Comparison of ENCODE assay signal across 8 mouse cellular contexts in genomic region chr7:49471278-49471677, GRCm38 (mm10).
A peak's percentile ranks its signal among the peaks of the same experiment; 100 is the strongest.
DNase-seq lines count a peak whose midpoint lies in the region; ATAC-seq and TF ChIP-seq lines count a peak whose summit lies in the region.

No protein-coding gene starts in this region.

- H3K9me3 ChIP-seq in hindbrain, embryonic 11.5 days (ENCODE audit: control insufficient read depth, low read length), result no peaks in the 10 kb centered on the region
- H3K9me3 ChIP-seq in hindbrain, embryonic 16.5 days (ENCODE audit: control insufficient read depth, low read length), result no peaks in the 10 kb centered on the region
- no peaks in the 10 kb centered on the region for H3K9me3 ChIP-seq in neural tube, embryonic 11.5 days (ENCODE audit: control insufficient read depth, low read length)

- DNase-seq in hindbrain, embryonic 11.5 days (ENCODE audit: low spot score), result peak; percentile 62
- DNase-seq in B cell, adult 2 months, result peak; percentile 65 to 70
- peak; percentile 58 for DNase-seq in adrenal gland, postnatal 25 days
- peak; percentile 79 to 88 for DNase-seq in kidney, postnatal 36 days
- peak; percentile 46 for DNase-seq in neural tube, embryonic 11.5 days (ENCODE audit: low spot score)
- DNase-seq in MN1 (ENCODE audit: low spot score), result no peak

- no peak overlapping the region for H3K4me3 ChIP-seq in hindbrain, embryonic 11.5 days (ENCODE audit: low read depth, low read length)
- H3K4me3 ChIP-seq in hindbrain, embryonic 16.5 days (ENCODE audit: low read length), result no peak overlapping the region
- H3K4me3 ChIP-seq in embryonic fibroblast, embryonic 13.5 days (ENCODE audit: insufficient read depth, low read length), result no peak overlapping the region
- no peak overlapping the region for H3K4me3 ChIP-seq in neural tube, embryonic 11.5 days (ENCODE audit: low read depth, low read length)

- TF ChIP-seq CTCF in embryonic fibroblast, embryonic 13.5 days (IDR thresholded peaks at IDR 0.05; ENCODE audit: borderline replicate concordance, insufficient read depth, low read length), result peak; percentile 41; the same call in 1 of the 2 replicates

- no peak for ATAC-seq in hindbrain, embryonic 11.5 days (ENCODE audit: low FRiP score)
- ATAC-seq in hindbrain, embryonic 16.5 days, result no peak
- no peak for ATAC-seq in neural tube, embryonic 11.5 days (ENCODE audit: insufficient read depth, low FRiP score, low TSS enrichment)

- no peaks in the 10 kb centered on the region for H3K36me3 ChIP-seq in hindbrain, embryonic 11.5 days (ENCODE audit: control insufficient read depth, insufficient read depth, low read length)
- H3K36me3 ChIP-seq in hindbrain, embryonic 16.5 days (ENCODE audit: control insufficient read depth, insufficient read depth, low read length), result no peaks in the 10 kb centered on the region
- no peaks in the 10 kb centered on the region for H3K36me3 ChIP-seq in neural tube, embryonic 11.5 days (ENCODE audit: control insufficient read depth, insufficient read depth, low read length)

- no peak overlapping the region for H3K27ac ChIP-seq in hindbrain, embryonic 11.5 days (ENCODE audit: low read depth, low read length)
- no peak overlapping the region for H3K27ac ChIP-seq in hindbrain, embryonic 16.5 days (ENCODE audit: low read depth, low read length)
- H3K27ac ChIP-seq in embryonic fibroblast, embryonic 13.5 days (ENCODE audit: insufficient read depth, low read length), result no peak overlapping the region
- H3K27ac ChIP-seq in neural tube, embryonic 11.5 days (ENCODE audit: low read depth, low read length), result no peak overlapping the region

- no peaks in the 10 kb centered on the region for H3K27me3 ChIP-seq in hindbrain, embryonic 11.5 days (ENCODE audit: control insufficient read depth, insufficient read depth, low read length)
- H3K27me3 ChIP-seq in hindbrain, embryonic 16.5 days (replicated peaks; ENCODE audit: control insufficient read depth, insufficient read depth, low read length), result no peaks in the 10 kb centered on the region
- no peaks in the 10 kb centered on the region for H3K27me3 ChIP-seq in neural tube, embryonic 11.5 days (ENCODE audit: control insufficient read depth, insufficient read depth, low read length)

- no peak for TF ChIP-seq POLR2A in embryonic fibroblast, embryonic 13.5 days (IDR thresholded peaks at IDR 0.05; ENCODE audit: low read depth, low read length)

- no peak overlapping the region for H3K4me2 ChIP-seq in hindbrain, embryonic 11.5 days (replicated peaks; ENCODE audit: low read depth, low read length)
- H3K4me2 ChIP-seq in hindbrain, embryonic 16.5 days (ENCODE audit: low read length), result no peak overlapping the region
- H3K4me2 ChIP-seq in neural tube, embryonic 11.5 days (ENCODE audit: low read depth), result no peak overlapping the region

- WGBS in hindbrain, embryonic 11.5 days, result 66% methylated on average over 3 of the region's 3 CpGs
- WGBS in hindbrain, embryonic 16.5 days, result 63% methylated on average over 3 of the region's 3 CpGs
- 66% methylated on average over 3 of the region's 3 CpGs for WGBS in neural tube, embryonic 11.5 days

- H3K4me1 ChIP-seq in hindbrain, embryonic 11.5 days (replicated peaks; ENCODE audit: control insufficient read depth, insufficient read depth, low read length), result no peaks in the 10 kb centered on the region
- no peaks in the 10 kb centered on the region for H3K4me1 ChIP-seq in hindbrain, embryonic 16.5 days (ENCODE audit: control insufficient read depth, insufficient read depth, low read depth, low read length)
- peaks cover 6% of the 10 kb centered on the region for H3K4me1 ChIP-seq in embryonic fibroblast, embryonic 13.5 days (ENCODE audit: control insufficient read depth, insufficient read depth, low read length)
- no peaks in the 10 kb centered on the region for H3K4me1 ChIP-seq in neural tube, embryonic 11.5 days (ENCODE audit: control insufficient read depth, insufficient read depth, low read length)

- H3K9ac ChIP-seq in hindbrain, embryonic 11.5 days (ENCODE audit: low read depth, low read length), result no peak overlapping the region
- H3K9ac ChIP-seq in hindbrain, embryonic 16.5 days (ENCODE audit: low read depth, low read length), result no peak overlapping the region
- no peak overlapping the region for H3K9ac ChIP-seq in neural tube, embryonic 11.5 days (ENCODE audit: low read length)
